Mouse (Mus musculus) adrenal gland, adult (tissue): ENCODE results near the gene Asah2.
"Not testable (repeated sequence)": the region's sequence is repeated elsewhere in the genome, so short reads cannot be mapped to it uniquely, and the experiment has no call there.

Source experiments
- DNase-seq, 2 experiments: peaks; one replicate each; pipeline ENCODE4 v3.0.0; 2022 to 2023; ENCODE audit warnings: low spot score in 1 of 2; ENCODE audit not compliant: inconsistent age in 2 of 2

Asah2 gene

DNA sequence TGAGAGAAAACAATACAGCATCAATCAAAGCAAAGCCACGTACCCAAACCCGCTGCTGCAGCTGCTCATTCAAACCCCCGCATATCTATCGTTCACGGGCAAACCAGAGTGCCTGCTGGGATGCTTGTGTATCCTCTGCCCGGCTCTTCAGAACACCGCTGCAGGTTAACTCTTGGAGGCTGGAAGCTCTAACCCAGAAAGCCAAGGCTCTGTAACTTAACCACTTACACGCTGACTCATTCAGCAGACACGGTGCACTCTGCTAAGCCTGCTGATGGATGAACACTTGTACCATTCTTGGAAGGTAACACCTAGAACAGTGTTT lies 5.1 kb downstream of the Asah2 start:
- no peak for DNase-seq

DNA sequence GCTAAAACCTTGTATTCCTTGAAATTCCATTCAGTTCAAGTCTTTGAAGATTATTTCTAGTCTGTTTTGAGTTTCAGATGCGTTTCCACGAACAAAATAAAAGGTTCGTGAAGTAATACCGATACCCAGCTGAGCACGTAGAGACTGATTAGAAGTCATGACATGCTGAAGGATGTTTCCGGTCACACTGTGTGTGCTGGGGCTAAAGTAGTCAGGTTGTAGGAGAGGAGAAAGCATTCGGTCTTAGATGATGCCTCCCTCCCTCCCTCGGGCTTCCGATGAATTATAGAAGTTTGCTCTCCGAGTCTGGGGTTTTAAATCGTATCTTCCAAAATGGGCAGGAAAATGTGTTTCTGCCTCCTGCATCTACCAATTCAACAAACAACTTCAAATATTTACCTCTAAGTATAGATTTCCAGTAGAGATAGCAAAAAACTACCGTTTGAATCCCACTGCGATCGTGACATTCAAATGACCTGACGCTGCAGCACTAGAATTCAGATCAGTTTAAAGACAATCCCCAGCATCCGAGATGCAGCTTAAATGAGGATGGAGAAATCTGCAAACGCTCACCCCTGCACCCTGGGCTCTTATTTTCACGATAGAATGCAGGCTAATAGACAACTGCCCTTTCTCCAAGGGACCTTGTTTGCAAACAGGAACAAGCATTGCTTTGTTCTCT lies 5.6 kb downstream of the Asah2 start:
- DNase-seq = no peak

DNA sequence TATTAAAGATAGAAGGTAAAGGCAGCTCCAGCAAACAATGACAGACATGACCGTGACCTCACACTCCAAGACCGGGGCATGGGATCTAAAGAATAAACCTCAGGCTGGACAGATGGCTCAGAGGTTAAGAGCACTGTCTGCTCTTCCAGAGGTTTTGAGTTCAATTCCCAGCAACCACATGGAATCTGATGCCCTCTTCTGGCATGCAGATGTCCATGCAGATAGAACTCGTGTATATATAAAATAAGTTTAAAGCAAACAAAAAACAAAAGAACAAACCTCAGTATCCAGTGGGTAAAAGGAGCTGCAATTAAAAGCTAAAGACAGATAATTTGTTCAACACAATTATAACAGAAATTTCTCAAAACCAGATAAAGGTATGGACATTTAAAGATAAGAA lies 9.4 kb downstream of the Asah2 start:
- DNase-seq = no peak

DNA sequence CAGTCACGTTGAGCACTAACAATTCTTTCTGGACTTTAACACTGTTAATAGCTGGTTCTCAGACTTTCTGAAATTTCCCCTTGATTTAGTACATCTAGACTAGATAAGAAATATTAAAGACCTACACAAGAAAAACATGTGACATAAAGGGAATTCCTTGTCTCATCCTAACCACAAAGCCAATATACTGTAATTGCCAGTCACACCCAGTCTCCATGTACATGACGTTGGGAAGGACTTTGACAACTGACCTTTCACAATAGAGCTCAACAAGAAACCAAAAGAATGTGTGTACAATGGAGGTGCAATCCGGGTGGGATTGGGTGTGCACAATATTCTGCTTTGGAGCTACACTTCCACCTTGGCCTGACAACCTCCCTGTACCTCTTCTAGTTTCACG lies 15.7 kb downstream of the Asah2 start:
- no peak for DNase-seq

DNA sequence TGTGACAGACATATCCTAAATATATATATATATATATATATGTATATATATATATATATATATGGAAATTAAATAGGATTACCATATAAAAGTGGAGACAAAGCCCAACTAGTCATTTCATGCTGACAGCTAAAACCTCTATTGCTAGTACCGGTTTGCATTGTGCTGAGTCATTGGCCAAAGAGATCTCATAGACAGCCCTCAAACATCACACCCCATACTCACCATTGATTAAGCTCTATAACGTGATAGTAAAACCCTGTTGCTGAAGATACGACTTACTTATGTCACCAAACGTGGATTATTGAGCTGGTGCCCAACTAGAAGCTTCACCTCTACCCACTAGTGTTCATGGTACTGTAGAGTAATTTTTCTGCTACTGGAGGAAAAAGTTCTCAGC lies 17.2 kb downstream of the Asah2 start:
- no peak for DNase-seq

DNA sequence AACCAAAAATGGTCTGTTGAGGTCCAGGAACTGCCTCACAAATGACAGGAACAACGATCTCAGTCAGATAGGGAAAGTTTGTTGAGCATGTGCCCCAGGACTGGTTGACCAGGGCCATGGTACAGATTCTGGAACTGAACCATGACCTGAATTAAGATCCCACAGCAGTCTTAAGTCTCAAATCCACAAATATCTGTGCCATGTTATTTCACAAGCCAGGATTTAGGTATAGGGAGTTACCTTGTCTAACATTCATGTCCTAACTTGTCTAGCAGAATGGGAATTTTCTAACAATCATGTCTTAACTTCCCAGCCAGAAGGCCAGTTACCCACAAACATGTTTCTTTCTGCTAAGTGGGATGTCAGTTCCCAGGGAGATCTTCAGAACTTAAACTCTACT lies 19.4 kb downstream of the Asah2 start:
- DNase-seq = no peak

DNA sequence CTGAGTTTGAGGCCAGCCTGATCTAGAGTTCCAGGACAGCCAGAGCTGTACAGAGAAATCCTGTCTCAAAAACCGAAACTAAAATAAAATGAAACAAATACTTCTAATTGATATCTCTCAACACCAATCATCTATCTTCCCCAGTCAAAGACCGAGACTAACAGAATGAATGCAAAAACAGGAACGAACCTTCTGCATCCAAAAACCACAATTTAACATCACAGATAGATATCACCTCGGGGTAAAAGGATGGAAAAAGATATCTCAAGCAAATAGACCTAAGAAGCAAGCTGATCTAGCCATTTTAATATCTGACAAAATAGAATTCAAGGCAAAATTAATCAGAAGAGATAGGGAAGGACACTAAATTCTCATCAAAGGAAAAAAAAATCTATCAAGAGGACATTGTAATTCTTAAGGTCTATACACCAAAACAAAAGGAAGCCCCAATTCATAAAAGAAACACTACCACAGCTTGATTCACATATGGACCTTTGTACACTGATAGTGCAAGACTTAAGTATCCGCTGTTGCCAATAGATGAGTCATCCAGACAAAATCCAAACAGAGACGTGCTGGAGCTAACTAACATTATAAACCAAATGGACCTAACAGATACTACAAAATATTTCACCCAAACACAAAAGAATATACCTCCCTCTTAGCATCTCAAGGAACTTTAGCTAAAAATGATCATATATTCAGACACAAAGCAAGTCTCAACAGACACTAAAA lies 20.1 kb downstream of the Asah2 start:
- DNase-seq = no peak

DNA sequence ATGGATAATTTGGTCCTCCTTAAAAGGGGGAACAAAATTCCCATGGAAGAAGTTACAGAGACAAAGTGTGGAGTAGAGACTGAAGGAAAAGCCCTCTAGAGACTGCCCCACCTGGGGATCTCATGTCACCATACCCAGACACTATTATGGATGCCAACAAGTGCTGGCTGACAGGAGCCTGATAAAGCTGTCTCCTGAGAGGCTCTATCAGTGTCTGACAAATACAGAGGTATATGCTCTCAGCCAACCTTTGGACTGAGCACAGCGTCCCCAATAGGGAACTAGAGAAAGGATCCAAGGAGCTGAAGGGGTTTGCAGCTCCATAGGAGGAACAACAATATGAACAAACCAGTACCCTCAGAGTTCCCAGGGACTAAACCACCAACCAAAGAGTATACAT lies 23.2 kb downstream of the Asah2 start:
- DNase-seq = not testable (repeated sequence)

DNA sequence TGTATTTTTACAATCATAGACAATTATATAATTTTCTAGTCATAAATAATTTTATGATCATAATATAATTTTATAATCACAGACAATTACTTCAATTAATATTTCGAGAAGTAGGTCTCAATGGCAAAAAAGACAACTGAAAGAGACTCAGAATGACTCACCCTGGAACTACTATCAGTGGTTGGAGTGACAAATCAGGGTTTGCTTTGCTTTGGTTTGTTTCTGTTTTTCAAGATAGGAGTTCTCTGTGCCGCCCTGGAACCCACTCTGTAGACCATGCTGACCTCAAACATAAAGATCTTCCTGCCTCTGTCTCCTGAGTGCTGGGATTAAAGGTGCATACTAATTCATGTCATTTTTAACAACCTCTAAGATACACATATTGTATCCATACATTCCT lies 37.7 kb downstream of the Asah2 start:
- peak in 1 of 2 experiments; percentile 55 for DNase-seq

DNA sequence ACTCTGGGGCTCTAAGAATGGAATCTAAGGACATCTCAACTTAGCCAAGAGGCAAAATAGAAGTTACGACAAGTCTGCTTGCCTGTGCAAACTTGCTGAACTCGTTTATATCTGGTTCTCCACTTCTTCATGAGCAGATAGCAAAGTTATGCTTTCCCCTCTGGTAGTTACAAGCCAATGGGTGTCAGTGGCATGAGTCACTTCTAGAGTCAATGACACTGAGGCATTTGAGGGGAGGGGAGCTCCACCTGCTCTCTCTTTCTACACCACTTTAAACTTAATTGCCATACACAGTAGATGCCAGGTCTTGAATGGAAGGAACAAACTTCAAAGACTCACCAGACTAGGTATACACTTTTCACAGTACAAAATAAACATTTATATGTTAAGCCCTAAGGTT lies 38.4 kb downstream of the Asah2 start:
- DNase-seq = peak in 1 of 2 experiments; percentile 71

DNA sequence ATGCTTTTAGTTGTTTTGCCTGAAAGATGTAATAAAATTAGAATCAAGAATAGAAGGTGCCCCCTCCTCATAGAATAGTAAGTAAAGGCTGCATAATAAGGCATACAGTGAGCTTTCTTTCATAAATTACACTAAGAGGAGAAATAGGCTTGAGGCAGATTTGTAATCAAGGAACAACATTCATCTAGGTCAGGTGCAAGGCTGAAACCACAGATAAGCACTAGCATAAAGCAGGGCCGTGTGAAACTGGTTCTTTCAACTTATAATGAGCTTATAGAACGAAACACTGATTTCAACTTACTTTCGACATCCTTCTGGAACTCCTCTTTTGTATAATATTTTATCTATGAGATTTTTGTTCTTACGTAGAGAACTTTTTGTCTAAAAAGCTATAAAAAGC lies 40.3 kb downstream of the Asah2 start:
- no peak for DNase-seq

DNA sequence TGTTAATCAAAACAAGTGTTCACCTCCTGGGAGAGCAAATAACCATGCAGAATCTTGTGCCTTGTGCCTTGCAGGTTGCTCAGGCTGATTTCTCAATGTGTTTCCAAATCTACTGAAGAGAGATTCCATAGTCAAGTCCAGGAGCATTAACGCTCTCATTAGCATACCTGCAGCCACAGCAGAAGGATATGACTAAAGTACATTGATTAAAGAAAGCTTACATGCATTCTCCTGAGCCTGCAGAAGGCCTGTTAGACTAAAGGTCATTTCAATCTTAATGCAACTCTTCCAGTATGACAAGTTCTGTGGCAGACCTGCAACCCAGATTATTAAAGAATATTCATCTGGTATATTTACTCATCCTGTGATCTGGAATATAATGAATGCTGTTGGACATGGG lies 46.7 kb downstream of the Asah2 start:
- no peak for DNase-seq

DNA sequence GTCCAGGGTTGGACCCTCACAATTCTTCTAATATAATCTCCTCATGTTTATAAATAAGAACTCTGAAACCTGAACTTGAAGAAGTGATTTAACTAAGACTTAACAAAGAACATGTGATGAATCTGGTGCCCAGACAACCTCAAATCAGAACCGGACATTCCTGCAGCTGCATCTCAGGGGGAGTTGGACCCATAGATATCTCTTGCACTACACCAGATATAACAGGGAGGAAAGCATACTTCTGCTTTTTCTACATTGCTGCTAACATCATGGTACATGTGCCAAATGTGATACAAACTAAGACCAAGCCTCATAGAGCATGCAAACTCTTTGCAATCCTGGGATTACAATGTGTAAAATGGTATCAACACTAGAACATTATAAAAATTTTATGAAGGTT lies 51.8 kb downstream of the Asah2 start:
- DNase-seq = no peak

DNA sequence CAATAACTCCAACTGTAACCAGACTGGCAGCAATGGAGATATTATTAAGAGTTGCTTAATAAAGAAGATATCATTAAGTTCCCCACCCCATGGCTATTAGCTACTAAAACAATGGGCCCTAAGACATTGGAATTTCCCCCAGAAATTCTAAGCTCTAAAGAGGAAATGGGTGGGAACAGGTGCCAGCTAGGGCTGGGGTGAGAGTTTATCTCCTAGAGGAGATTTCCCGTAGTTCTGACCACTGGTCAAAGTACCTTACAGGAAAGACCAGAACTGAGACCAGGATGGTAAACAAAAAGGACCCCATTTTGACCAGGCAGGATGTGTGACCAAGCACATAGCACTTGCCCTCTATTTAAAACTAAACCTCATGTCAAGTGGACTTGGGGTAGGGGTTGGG lies 52.3 kb downstream of the Asah2 start:
- no peak for DNase-seq

DNA sequence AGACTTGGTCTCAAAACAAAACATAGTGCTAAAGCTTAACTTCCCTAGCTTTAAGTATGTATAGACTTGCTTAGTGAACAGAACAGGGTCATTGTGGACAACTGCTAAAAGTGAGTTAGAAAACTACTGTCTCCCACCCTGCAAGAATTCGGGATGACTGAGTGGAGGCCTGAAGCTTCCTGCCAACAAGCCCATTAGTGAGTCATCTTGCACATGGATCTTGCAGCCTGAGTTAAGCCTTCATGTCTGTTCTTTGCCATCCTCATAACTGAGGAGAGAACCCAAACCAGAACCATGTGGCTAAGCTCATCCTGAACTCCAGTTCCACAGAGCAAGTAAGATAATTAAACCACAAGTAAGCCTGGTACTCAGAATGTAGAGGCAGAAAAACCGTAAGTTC lies 56.8 kb downstream of the Asah2 start:
- DNase-seq = peak in 1 of 2 experiments; percentile 16

DNA sequence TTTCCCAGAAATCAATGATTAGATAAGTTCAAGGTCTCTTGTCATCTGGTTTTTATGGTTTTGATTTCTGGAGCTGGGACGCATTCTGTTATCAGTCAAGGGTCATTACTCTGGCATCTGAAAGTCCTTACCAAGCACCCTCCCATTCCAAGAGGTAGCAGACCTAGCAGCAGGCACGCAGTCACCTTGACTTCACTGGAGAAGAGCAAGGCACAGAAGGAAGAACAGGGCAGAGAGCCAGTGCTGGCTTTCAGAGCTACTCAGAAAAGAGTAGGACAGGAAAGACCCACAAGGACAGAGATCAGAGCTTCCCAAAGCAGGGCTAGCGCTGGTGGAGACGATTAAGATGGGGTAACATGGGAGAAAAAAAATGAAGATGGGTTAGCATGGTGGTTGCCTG lies 75.1 kb downstream of the Asah2 start:
- DNase-seq = peak; percentile 50 to 84

DNA sequence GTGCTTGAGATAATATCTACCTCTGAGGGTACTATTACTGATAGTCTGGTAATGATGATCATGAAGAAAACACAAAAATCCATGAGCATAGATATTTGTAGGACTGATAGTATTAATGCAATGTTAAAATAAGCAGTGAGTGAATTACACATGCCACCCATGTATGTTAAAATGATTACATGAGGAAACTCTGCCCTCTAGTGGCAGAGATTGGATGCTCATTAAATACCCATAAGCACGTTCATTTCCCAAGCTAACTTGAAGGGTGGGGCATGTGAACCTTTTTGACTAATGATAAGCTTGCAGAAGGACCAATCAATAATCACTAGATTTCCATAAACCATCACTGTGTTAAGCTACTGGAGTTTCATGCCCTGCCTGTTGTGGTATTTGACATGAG lies 77.6 kb downstream of the Asah2 start:
- peak in 1 of 2 experiments; percentile 82 for DNase-seq

DNA sequence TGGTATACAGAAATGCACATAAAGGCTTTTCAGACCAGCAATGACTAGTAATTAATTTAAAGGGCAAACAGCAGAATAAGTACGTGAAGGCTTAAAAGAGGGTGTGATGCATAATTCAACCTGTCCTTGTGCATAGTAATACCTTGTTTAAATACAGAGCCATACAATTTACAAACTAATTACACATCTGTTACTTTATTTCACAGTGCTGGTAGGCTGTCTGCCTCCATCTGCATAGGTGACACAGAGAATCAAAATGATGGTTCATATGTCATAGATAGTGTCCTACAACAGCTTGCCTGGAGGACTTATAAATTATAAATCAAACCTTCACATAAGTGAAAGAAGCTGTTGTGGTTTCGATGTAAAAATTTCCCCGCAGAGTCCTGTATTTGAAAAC lies 82.6 kb downstream of the Asah2 start:
- DNase-seq = no peak

DNA sequence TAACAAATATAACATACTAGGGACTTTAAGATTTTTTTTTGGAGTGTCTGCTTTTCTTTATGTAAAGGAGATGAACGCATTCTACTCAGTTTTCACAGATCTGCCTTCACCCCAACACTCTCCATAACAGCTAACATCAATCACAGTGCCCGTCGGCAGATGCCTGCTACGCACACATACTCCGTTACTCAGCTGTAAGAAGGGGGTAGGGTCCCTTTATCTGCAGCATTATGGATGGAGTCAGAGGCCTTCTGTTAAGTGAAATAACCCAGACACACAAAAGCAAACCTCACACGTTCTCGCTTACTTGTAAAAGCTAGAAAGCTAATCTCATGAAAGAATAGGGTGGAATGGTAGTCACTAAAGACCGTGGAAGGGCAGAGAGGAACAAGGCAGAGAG lies 88.3 kb downstream of the Asah2 start:
- no peak for DNase-seq

DNA sequence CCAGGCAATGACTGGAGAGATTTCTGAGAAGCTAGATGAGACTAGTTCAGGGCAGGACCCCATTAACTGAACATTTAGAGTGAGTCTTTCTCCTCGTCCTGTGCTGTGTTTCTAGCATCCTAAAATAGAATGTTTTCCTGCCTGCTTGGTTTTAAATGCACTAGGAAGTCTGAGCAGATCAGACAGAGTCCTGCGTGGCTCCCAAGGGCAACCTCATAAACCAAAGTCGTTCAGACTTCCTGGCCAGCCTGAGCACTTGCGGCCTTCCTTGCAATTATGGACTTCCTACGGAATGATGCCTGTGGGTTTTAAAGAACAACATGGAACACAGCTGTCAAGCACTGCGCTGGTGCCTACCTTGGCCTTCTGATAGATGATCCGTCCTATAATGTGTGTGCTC lies 89.4 kb downstream of the Asah2 start:
- DNase-seq = no peak

DNA sequence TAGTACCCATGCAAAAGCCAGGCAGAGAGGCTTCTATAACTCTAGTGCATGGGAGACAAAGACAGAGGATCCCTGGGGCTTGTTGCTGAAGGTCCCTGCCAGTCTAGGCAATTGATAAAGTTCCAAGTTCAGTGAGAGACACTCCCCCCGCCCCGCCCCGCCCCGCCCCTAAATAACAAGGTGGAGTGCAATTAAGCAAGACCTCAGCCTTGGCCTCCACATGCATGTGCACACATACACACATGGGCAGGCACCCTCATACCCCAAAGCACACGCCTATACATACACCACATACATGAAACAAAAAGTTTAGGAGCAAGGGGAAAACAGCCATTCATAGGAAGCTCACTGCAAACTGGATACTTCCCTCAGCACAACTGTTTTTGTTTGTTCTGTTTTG lies 90.0 kb downstream of the Asah2 start:
- DNase-seq = no peak

DNA sequence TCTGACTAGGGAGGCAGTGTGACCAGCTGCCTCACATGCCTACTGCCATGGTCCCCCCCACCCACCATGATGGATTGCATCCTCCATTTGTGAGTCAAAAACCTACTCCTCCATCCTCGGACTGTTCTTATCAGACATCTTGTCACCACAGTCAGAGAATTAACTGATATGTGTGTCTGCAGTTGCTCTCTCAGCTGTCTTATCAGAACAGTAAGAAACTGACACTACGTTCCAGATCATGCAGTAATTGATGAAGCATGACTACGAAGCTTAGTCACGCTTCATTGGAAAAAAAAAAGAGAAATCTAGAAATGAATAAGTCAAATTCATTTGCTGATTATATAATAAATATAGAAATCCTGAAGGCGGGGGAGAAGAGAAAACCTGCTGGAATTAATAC lies 105.4 kb downstream of the Asah2 start:
- DNase-seq = no peak

DNA sequence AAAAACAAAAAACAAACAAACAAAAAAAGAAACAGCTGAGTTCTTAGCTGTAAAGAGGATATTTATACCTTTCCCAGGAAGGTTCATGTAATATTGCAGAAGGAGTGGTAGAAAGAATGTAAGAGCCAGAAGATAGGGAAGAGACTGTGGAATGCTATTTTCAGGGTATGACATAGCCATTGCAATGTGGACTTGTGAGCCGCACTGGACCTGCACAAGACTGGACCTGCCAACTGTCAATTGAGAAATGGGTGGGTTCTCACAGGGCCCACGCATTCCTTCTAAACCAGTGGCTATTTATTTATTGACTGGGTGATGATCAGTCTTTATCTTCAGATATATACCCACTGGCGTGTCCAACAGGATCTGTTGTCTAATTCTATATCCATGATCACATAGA lies 111.1 kb downstream of the Asah2 start:
- DNase-seq = no peak
